Mouse (Mus musculus): ENCODE measurements around the gene 4933406M09Rik. TPM values are rescaled to one million over a fixed set of nuclear protein-coding genes. Genes with fewer than 3 reads are reported as not detected.

The 4933406M09Rik gene
- polyA plus RNA-seq, 2 experiments from 2014 or later = not detected

- ATAC-seq = no peak
These were observed 3.7 kb upstream of the 4933406M09Rik start for GRCm38 (mm10) chr1:134381795-134382625.

- ATAC-seq = no peak
These were observed 1.2 kb upstream of the 4933406M09Rik start for GRCm38 (mm10) chr1:134384581-134384980.

GRCm38 (mm10) chr1:134385176-134385575 is 564 bp upstream of the 4933406M09Rik start:
- no peak for ATAC-seq

GRCm38 (mm10) chr1:134393827-134394226 is 8.1 kb downstream of the 4933406M09Rik start:
- ATAC-seq = no peak

- no peak for ATAC-seq
These were observed 12.5 kb downstream of the 4933406M09Rik start for GRCm38 (mm10) chr1:134398210-134398609.

GRCm38 (mm10) chr1:134399735-134400134 is 14.0 kb downstream of the 4933406M09Rik start:
- ATAC-seq = no peak

- peak; percentile 94 for ATAC-seq
These were observed 20.0 kb downstream of the 4933406M09Rik start, which contains the start of gene Cyb5r1 for GRCm38 (mm10) chr1:134405509-134406413. Cyb5r1 (plus strand) TSS chr1:134405559.

GRCm38 (mm10) chr1:134406414-134406771 is 20.7 kb downstream of the 4933406M09Rik start:
- no peak for ATAC-seq

GRCm38 (mm10) chr1:134408080-134408479 is 22.3 kb downstream of the 4933406M09Rik start:
- no peak for ATAC-seq

- ATAC-seq = no peak
These were observed 26.2 kb downstream of the 4933406M09Rik start for GRCm38 (mm10) chr1:134411706-134412629.

GRCm38 (mm10) chr1:134414038-134414437 is 28.3 kb downstream of the 4933406M09Rik start:
- no peak for ATAC-seq

GRCm38 (mm10) chr1:134414501-134415167 is 28.9 kb downstream of the 4933406M09Rik start:
- ATAC-seq = peak; percentile 17

GRCm38 (mm10) chr1:134415168-134415831 is 29.6 kb downstream of the 4933406M09Rik start, which contains the start of gene Adipor1:
Adipor1 (plus strand) TSS chr1:134415378.
- ATAC-seq = peak; percentile 97

- no peak for ATAC-seq
These were observed 32.8 kb downstream of the 4933406M09Rik start for GRCm38 (mm10) chr1:134418414-134418975.

- no peak for ATAC-seq
These were observed 33.4 kb downstream of the 4933406M09Rik start for GRCm38 (mm10) chr1:134419176-134419575.

- ATAC-seq = no peak
These were observed 34.2 kb downstream of the 4933406M09Rik start for GRCm38 (mm10) chr1:134419751-134420458.

GRCm38 (mm10) chr1:134423911-134424310 is 38.2 kb downstream of the 4933406M09Rik start:
- ATAC-seq = no peak

- no peak for ATAC-seq
These were observed 40.5 kb downstream of the 4933406M09Rik start for GRCm38 (mm10) chr1:134426289-134426688.

GRCm38 (mm10) chr1:134433002-134433401 is 47.3 kb downstream of the 4933406M09Rik start:
- no peak for ATAC-seq

- no peak for ATAC-seq
These were observed 47.7 kb downstream of the 4933406M09Rik start for GRCm38 (mm10) chr1:134433473-134433872.

Data from activated CD4-positive, CD25-positive, alpha-beta regulatory T cell, adult 4 months (primary cell).